ENCODE assay signal across 9 mouse cellular contexts in the genomic region with DNA sequence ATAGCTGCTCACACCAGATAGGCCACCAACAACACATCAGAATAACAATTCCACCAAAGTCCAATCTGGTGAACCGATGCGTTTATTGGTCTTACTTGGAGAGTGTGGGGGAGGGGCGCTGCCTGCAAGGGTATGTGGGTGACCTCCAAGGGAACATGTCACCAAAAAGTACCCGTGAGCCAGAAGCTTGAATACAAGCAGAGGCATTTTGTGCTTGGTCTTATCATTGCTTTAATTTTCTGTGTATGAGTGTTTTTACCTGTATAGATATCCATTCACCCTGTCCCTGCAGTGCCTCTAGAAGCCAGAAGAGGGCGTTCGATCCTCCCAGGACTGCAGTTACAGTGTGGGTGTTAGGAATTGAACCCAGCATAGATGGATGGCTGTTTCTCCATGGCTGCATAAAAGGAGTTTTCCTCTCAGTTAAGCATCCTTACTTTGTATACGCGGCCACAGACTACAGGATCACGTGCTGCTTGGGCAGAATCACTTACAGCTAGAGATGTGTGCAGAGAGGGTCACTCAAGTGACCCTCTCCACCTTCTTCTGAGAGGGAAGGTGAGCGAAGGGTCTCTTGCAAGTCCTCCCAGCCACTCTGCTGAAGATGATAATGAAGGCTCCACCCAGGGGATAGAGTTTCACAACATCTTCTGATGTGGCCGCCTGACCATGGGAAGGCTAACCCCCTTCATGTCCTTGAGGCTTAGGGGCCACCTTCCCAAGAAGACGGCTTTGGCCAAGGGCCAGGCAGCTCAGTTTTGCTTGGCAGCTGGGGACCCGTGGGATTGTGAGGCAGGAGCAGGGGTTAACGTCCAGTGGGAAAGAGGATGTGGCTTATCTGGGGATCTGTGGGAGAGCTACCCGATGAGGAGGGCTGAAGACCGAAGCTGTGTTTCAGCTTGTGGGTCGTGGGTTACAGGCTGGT. TPM values are rescaled to one million over a fixed set of nuclear protein-coding genes. Genes with fewer than 3 reads are reported as not detected.
DNase-seq lines count a peak whose midpoint lies in the region; ATAC-seq and TF ChIP-seq lines count a peak whose summit lies in the region.
"Had no signal": no experiment of that assay in that cellular context is flagged by ENCODE, and none has a peak within 500 bp of the region (broad histone marks: within the 10 kb centered on the region; RNA-seq: fewer than 3 reads in every experiment).

No protein-coding gene starts in this region.

- peak overlapping the region; percentile 67 for H3K27ac ChIP-seq in embryonic fibroblast, embryonic 13.5 days (ENCODE audit: insufficient read depth, low read length)
- peak overlapping the region; percentile 88 for H3K27ac ChIP-seq in hindbrain, embryonic 13.5 days
- H3K27ac ChIP-seq in liver, adult 2 months (replicated peaks; ENCODE audit: insufficient read depth, low read depth, low read length), result no peak overlapping the region
- H3K27ac ChIP-seq in neural tube, embryonic 15.5 days (replicated peaks), result peak overlapping the region; percentile 73

- no peak overlapping the region for H3K4me2 ChIP-seq in hindbrain, embryonic 13.5 days
- H3K4me2 ChIP-seq in neural tube, embryonic 15.5 days, result peak overlapping the region; percentile 13; the same call in 1 of the 2 replicates

- no peaks in the 10 kb centered on the region for H3K36me3 ChIP-seq in hindbrain, embryonic 13.5 days
- H3K36me3 ChIP-seq in liver, adult 2 months (ENCODE audit: control insufficient read depth, insufficient read depth, low read length), result no peaks in the 10 kb centered on the region
- no peaks in the 10 kb centered on the region for H3K36me3 ChIP-seq in neural tube, embryonic 15.5 days

- no peak overlapping the region for H3K4me3 ChIP-seq in embryonic fibroblast, embryonic 13.5 days (ENCODE audit: insufficient read depth, low read length)
- H3K4me3 ChIP-seq in hindbrain, embryonic 13.5 days, result no peak overlapping the region
- no peak overlapping the region for H3K4me3 ChIP-seq in liver, adult 2 months (ENCODE audit: insufficient read depth, low read depth, low read length)
- H3K4me3 ChIP-seq in neural tube, embryonic 15.5 days (replicated peaks), result no peak overlapping the region
- H3K4me3 ChIP-seq: megakaryocyte, embryonic 14.5 days had no signal

- 0 out of 2 replicates have a peak overlapping the region, but pooled peaks have one; percentile 39 for H3K9ac ChIP-seq in hindbrain, embryonic 13.5 days
- H3K9ac ChIP-seq in liver, adult 2 months (ENCODE audit: low read depth, low read length), result no peak overlapping the region
- no peak overlapping the region for H3K9ac ChIP-seq in neural tube, embryonic 15.5 days (replicated peaks)

- DNase-seq in gastrocnemius, postnatal 10 days, result peak; percentile 52
- no peak for DNase-seq in gastrocnemius, postnatal 36 days
- peak; percentile 66 for DNase-seq in NIH3T3 (ENCODE audit: low read depth)
- no peak for DNase-seq in liver, adult 2 months (ENCODE audit: extremely low read depth, low read depth, low spot score)
- DNase-seq in urinary bladder, postnatal 36 days (ENCODE audit: low spot score in 2 of 2), result no peak

- H3K27me3 ChIP-seq in hindbrain, embryonic 13.5 days, result no peaks in the 10 kb centered on the region
- H3K27me3 ChIP-seq in liver, adult 2 months (ENCODE audit: control insufficient read depth, insufficient read depth, low read length), result no peaks in the 10 kb centered on the region
- H3K27me3 ChIP-seq in neural tube, embryonic 15.5 days (replicated peaks), result no peaks in the 10 kb centered on the region

- intact Hi-C loops in gastrocnemius, postnatal 36 days (cut with DNase I), result no loop called here

- no peaks in the 10 kb centered on the region for H3K9me3 ChIP-seq in hindbrain, embryonic 13.5 days
- H3K9me3 ChIP-seq in neural tube, embryonic 15.5 days (replicated peaks), result no peaks in the 10 kb centered on the region
- H3K9me3 ChIP-seq: megakaryocyte, embryonic 14.5 days had no signal

- peak; percentile 23; the same call in 1 of the 2 replicates for TF ChIP-seq CTCF in embryonic fibroblast, embryonic 13.5 days (IDR thresholded peaks at IDR 0.05; ENCODE audit: borderline replicate concordance, insufficient read depth, low read length)
- peak; percentile 69 for TF ChIP-seq CTCF in liver, adult 2 months (IDR thresholded peaks at IDR 0.05; ENCODE audit: low read depth, low read length)

- TF ChIP-seq POLR2A in embryonic fibroblast, embryonic 13.5 days (IDR thresholded peaks at IDR 0.05; ENCODE audit: low read depth, low read length), result no peak
- no peak for TF ChIP-seq POLR2A in liver, adult 2 months (IDR thresholded peaks at IDR 0.05; ENCODE audit: extremely low read depth, insufficient read depth, low read length)

- peak; percentile 21 for ATAC-seq in hindbrain, embryonic 13.5 days (ENCODE audit: low FRiP score)
- ATAC-seq in neural tube, embryonic 15.5 days (ENCODE audit: low FRiP score), result peak; percentile 46; the same call in 1 of the 2 replicates

- peaks cover 17% of the 10 kb centered on the region for H3K4me1 ChIP-seq in embryonic fibroblast, embryonic 13.5 days (ENCODE audit: control insufficient read depth, insufficient read depth, low read length)
- peaks cover 98% of the 10 kb centered on the region for H3K4me1 ChIP-seq in hindbrain, embryonic 13.5 days (replicated peaks)
- H3K4me1 ChIP-seq in liver, adult 2 months (ENCODE audit: control insufficient read depth, insufficient read depth, low read length), result peaks cover 16% of the 10 kb centered on the region
- peaks cover 98% of the 10 kb centered on the region for H3K4me1 ChIP-seq in neural tube, embryonic 15.5 days

- peaks cover 10% of the 10 kb centered on the region; the same call in 1 of the 2 replicates for H3K79me2 ChIP-seq in liver, adult 2 months (ENCODE audit: control insufficient read depth, insufficient read depth, low read length)

- 29% methylated on average over 17 of the region's 17 CpGs for WGBS in hindbrain, embryonic 13.5 days
- 37% methylated on average over 17 of the region's 17 CpGs for WGBS in liver, adult 2 months
- WGBS in neural tube, embryonic 15.5 days, result 29% methylated on average over 17 of the region's 17 CpGs

RNA-seq across cellular contexts. Expression of gene Gramd4, which starts 28.1 kb away (rescaled TPM):
- total RNA-seq in gastrocnemius, postnatal 10 days (2021), result 10 to 100 TPM; 11.4 to 11.5 TPM
- 1 to 10 TPM; 5.1 to 5.9 TPM for total RNA-seq in gastrocnemius, postnatal 36 days (2021)
- 18.0 and 31.4 TPM in 2 replicates for polyA plus RNA-seq in embryonic fibroblast, embryonic 13.5 days (2011; ENCODE audit: insufficient read length, low read depth, missing spikeins)
- 33.9 and 36.4 TPM in 2 replicates for polyA plus RNA-seq in hindbrain, embryonic 13.5 days (2015; fragmentation: Nextera tagmentation; extraction: Ambion mirVana)
- 2.4 and 3.8 TPM in 2 replicates for total RNA-seq in liver, adult 2 months (2014; rRNA removed)
- polyA plus RNA-seq in liver, adult 2 months (2012; rRNA removed), result 5.6 and 6.0 TPM in 2 replicates
- polyA plus RNA-seq in neural tube, embryonic 15.5 days (2015; fragmentation: Nextera tagmentation; extraction: Ambion mirVana), result 25.4 and 25.8 TPM in 2 replicates

RNA-seq across cellular contexts. Expression of gene Celsr1, which starts 52.0 kb away (rescaled TPM):
- total RNA-seq in gastrocnemius, postnatal 10 days (2021), result under 1 TPM; 0.73 to 0.88 TPM
- total RNA-seq in gastrocnemius, postnatal 36 days (2021), result under 1 TPM; 0.10 to 0.37 TPM
- polyA plus RNA-seq in embryonic fibroblast, embryonic 13.5 days (2011; ENCODE audit: insufficient read length, low read depth, missing spikeins), result 0.20 and 0.91 TPM in 2 replicates
- polyA plus RNA-seq in hindbrain, embryonic 13.5 days (2015; fragmentation: Nextera tagmentation; extraction: Ambion mirVana), result 1.6 and 1.8 TPM in 2 replicates
- total RNA-seq in liver, adult 2 months (2014; rRNA removed), result 2.4 and 3.7 TPM in 2 replicates
- polyA plus RNA-seq in liver, adult 2 months (2012; rRNA removed), result 11.5 and 12.4 TPM in 2 replicates
- 0.88 and 1.4 TPM in 2 replicates for polyA plus RNA-seq in neural tube, embryonic 15.5 days (2015; fragmentation: Nextera tagmentation; extraction: Ambion mirVana)

Comparison
In these comparisons a context has a peak if more than half of its experiments do, and no peak if none do; other contexts are left out.
1. DNase-seq: peak in gastrocnemius, postnatal 10 days (single experiment) and NIH3T3 (single experiment); none in gastrocnemius, postnatal 36 days (0 of 2), liver, adult 2 months (single experiment) and urinary bladder, postnatal 36 days (0 of 2).